Mouse (Mus musculus) ES-E14 (cell line): ENCODE results near the gene Arhgef9. TPM values are rescaled to one million over a fixed set of nuclear protein-coding genes. Genes with fewer than 3 reads are reported as not detected.
A peak's percentile ranks its signal among the peaks of the same experiment; 100 is the strongest.

Source experiments
- DNase-seq: peaks from one replicate; pipeline ENCODE4 v3.0.0-alpha.2; 2013; ENCODE audit warnings: low read depth, low spot score
- H3K27ac ChIP-seq: 2 replicates; pipeline ENCODE4 v1.5.1; 2012; ENCODE audit warnings: low read depth, mild to moderate bottlenecking, low read length, moderate library complexity, mixed read lengths; ENCODE audit not compliant: poor library complexity, insufficient read depth, severe bottlenecking
- H3K36me3 ChIP-seq: 2 replicates; pipeline ENCODE4 v1.6.1; 2012; ENCODE audit warnings: mild to moderate bottlenecking, low read length, moderate library complexity, mixed read lengths; ENCODE audit not compliant: control insufficient read depth, poor library complexity, insufficient read depth, severe bottlenecking
- H3K4me1 ChIP-seq, 2 experiments: fragments of 150-350 bp in 1 of 2; sonication (generic) in 1 of 2; 2 replicates each; pipeline ENCODE4 v1.6.1; 2012; ENCODE audit warnings: low read length in 2 of 2, mild to moderate bottlenecking in 1 of 2, mixed read lengths in 1 of 2; ENCODE audit not compliant: control insufficient read depth in 2 of 2, insufficient read depth in 2 of 2, poor library complexity in 1 of 2
- H3K4me3 ChIP-seq, 2 experiments: fragments of 150-350 bp in 1 of 2; sonication (generic) in 1 of 2; 2 replicates each; pipeline ENCODE4 v1.5.1; 2012; ENCODE audit warnings: low read length in 2 of 2, low read depth in 1 of 2, mild to moderate bottlenecking in 1 of 2, mixed read lengths in 1 of 2; ENCODE audit not compliant: insufficient read depth in 1 of 2, poor library complexity in 1 of 2, severe bottlenecking in 1 of 2
- H3K9ac ChIP-seq: 2 replicates; pipeline ENCODE4 v1.6.1; 2012; ENCODE audit warnings: low read depth, mild to moderate bottlenecking, low read length, mixed read lengths; ENCODE audit not compliant: poor library complexity, insufficient read depth, severe bottlenecking
- H3K9me3 ChIP-seq: fragments of 150-350 bp; sonication (generic); 2 replicates; pipeline ENCODE4 v1.6.1; 2012; ENCODE audit warnings: low read depth, mild to moderate bottlenecking, low read length; ENCODE audit not compliant: control insufficient read depth, insufficient read depth
- CHD2 ChIP-seq: IDR thresholded peaks from 2 replicates; pipeline ENCODE4 v1.6.1; 2014; ENCODE audit warnings: mild to moderate bottlenecking, low read depth, low read length, inconsistent platforms
- HCFC1 ChIP-seq: IDR thresholded peaks from 2 replicates; pipeline ENCODE4 v1.6.1; 2012; ENCODE audit warnings: low read length, inconsistent platforms, borderline replicate concordance; ENCODE audit not compliant: insufficient read depth
- MAFK ChIP-seq: IDR thresholded peaks from 2 replicates; pipeline ENCODE4 v1.6.1; 2014; ENCODE audit warnings: mild to moderate bottlenecking, low read depth, low read length, inconsistent platforms; ENCODE audit not compliant: insufficient read depth
- ZC3H11A ChIP-seq: IDR thresholded peaks from 2 replicates; pipeline ENCODE4 v1.6.1; 2012; ENCODE audit warnings: low read depth, mild to moderate bottlenecking, inconsistent platforms, low read length, borderline replicate concordance
- ZNF384 ChIP-seq: IDR thresholded peaks from 2 replicates; pipeline ENCODE4 v1.6.1; 2012; ENCODE audit warnings: low read depth, low read length, inconsistent platforms
- in situ Hi-C, 2 experiments: fragments of 600-800 bp; cut with MboI; formaldehyde crosslinking; loops; one replicate each; pipeline ENCODE4 v1.15.1; 2025; ENCODE audit warnings: low sequenced_read_pairs in 2 of 2, inconsistent platforms in 1 of 2; ENCODE audit not compliant: unreplicated experiment in 2 of 2
- total RNA-seq: library from RNA; depleted of rRNA; stranded (reverse); fragments of 300-350 nt; gene quantifications from 2 replicates; pipeline ENCODE4 v1.2.3, GENCODE M21; 2012

Gene Arhgef9
- total RNA-seq, 1 experiment, result 2.6 TPM

GRCm38 (mm10) chrX:95104361-95104760 is 92.3 kb downstream of the Arhgef9 start:
- in situ Hi-C loops, result no loop called here
- TF ChIP-seq ZNF384, result no peak
- no peak overlapping the region for H3K4me3 ChIP-seq

GRCm38 (mm10) chrX:95087674-95088073 is 109.0 kb downstream of the Arhgef9 start:
- TF ChIP-seq CHD2, result no peak
- TF ChIP-seq ZNF384, result no peak
- no peak for TF ChIP-seq MAFK
- no peak for TF ChIP-seq ZC3H11A
- Histone ChIP-seq H3K27ac (no peak overlapping the region), H3K36me3 (no peaks in the 10 kb centered on the region), H3K9me3 (no peaks in the 10 kb centered on the region), H3K4me1 (no peaks in the 10 kb centered on the region), H3K4me3 (no peak overlapping the region), H3K9ac (no peak overlapping the region)
- in situ Hi-C loops, result no loop called here
- no peak for DNase-seq

More at GRCm38 (mm10) chrX:95104361-95104760, 92.3 kb downstream of the Arhgef9 start:
- Histone ChIP-seq H3K4me1 (no peaks in the 10 kb centered on the region), H3K9ac (no peak overlapping the region), H3K36me3 (no peaks in the 10 kb centered on the region), H3K9me3 (no peaks in the 10 kb centered on the region), H3K27ac (no peak overlapping the region)
- DNase-seq, result no peak

GRCm38 (mm10) chrX:95077013-95077699 is 119.5 kb downstream of the Arhgef9 start:
- TF ChIP-seq ZNF384 (no peak), CHD2 (no peak), ZC3H11A (no peak), HCFC1 (no peak), MAFK (no peak)
- in situ Hi-C loops, result no loop called here
- no peak overlapping the region for H3K4me3 ChIP-seq

GRCm38 (mm10) chrX:95027907-95028306 is 168.7 kb downstream of the Arhgef9 start:
- Histone ChIP-seq H3K9ac (no peak overlapping the region), H3K4me3 (no peak overlapping the region), H3K4me1 (no peaks in the 10 kb centered on the region), H3K36me3 (no peaks in the 10 kb centered on the region), H3K9me3 (no peaks in the 10 kb centered on the region), H3K27ac (no peak overlapping the region)
- in situ Hi-C loops, result no loop called here
- TF ChIP-seq ZC3H11A (no peak), MAFK (no peak), HCFC1 (no peak), CHD2 (no peak), ZNF384 (no peak)
- no peak for DNase-seq

More at GRCm38 (mm10) chrX:95077013-95077699, 119.5 kb downstream of the Arhgef9 start:
- Histone ChIP-seq H3K9ac (no peak overlapping the region), H3K27ac (no peak overlapping the region), H3K9me3 (no peaks in the 10 kb centered on the region), H3K4me1 (no peaks in the 10 kb centered on the region), H3K36me3 (no peaks in the 10 kb centered on the region)
- DNase-seq, result no peak

GRCm38 (mm10) chrX:95026361-95026892 is 170.2 kb downstream of the Arhgef9 start, which contains the start of gene Spin4:
TSS of gene Spin4 (minus strand) at chrX:95026682.
- Histone ChIP-seq H3K4me1 (no peaks in the 10 kb centered on the region), H3K9ac (peak within 1 kb of the TSS; percentile 88), H3K36me3 (no peaks in the 10 kb centered on the region), H3K27ac (peak within 1 kb of the TSS; percentile 77), H3K4me3 (peak within 1 kb of the TSS; percentile 85 to 95), H3K9me3 (no peaks in the 10 kb centered on the region)
- in situ Hi-C loops, result no loop called here
- peak; percentile 70 for DNase-seq
- no peak for TF ChIP-seq ZC3H11A
- TF ChIP-seq MAFK, result no peak
- TF ChIP-seq HCFC1, result no peak
- TF ChIP-seq CHD2, result no peak
- TF ChIP-seq ZNF384, result no peak
